ENCODE assay signal across 8 mouse cellular contexts in the genomic region with DNA sequence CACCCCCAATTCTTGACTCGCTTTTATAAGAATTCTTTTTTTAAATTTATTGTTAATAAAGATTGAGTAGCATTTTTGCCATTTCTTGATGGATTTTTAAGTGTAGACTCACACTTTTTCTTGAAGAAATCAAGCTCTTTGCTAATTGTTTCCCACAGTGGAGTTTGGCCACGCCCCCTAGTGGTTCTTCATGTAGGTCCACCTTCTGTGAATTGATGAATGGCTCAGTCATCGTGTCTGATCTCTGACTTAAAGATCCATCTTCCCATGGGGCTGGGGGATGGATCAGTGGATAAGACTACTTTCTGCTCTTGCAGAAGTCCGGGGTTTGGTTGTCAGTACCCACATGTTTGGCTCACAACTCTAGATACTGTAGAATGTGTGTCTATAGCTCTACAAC. TPM values are rescaled to one million over a fixed set of nuclear protein-coding genes. Genes with fewer than 3 reads are reported as not detected.
A peak's percentile ranks its signal among the peaks of the same experiment; 100 is the strongest.
DNase-seq lines count a peak whose midpoint lies in the region; ATAC-seq lines count a peak whose summit lies in the region.
"Had no signal": no experiment of that assay in that cellular context is flagged by ENCODE, and none has a peak within 500 bp of the region (broad histone marks: within the 10 kb centered on the region; RNA-seq: fewer than 3 reads in every experiment).

No protein-coding gene starts in this region.

- peaks cover 48% of the 10 kb centered on the region for H3K36me3 ChIP-seq in hindbrain, embryonic 14.5 days (replicated peaks; ENCODE audit: control insufficient read depth, insufficient read depth)
- peaks cover 12% of the 10 kb centered on the region for H3K36me3 ChIP-seq in hindbrain, embryonic 16.5 days (ENCODE audit: control insufficient read depth, insufficient read depth, low read length)
- peaks cover 3% of the 10 kb centered on the region for H3K36me3 ChIP-seq in forebrain, embryonic 11.5 days (ENCODE audit: control insufficient read depth, insufficient read depth, low read length)

- no peak overlapping the region for H3K4me3 ChIP-seq in hindbrain, embryonic 14.5 days (replicated peaks; ENCODE audit: low read length)
- no peak overlapping the region for H3K4me3 ChIP-seq in hindbrain, embryonic 16.5 days (ENCODE audit: low read length)
- H3K4me3 ChIP-seq in forebrain, embryonic 11.5 days (ENCODE audit: low read depth, low read length), result no peak overlapping the region
- H3K4me3 ChIP-seq: limb, embryonic 12.5 days had no signal

- no peak overlapping the region for H3K27ac ChIP-seq in hindbrain, embryonic 14.5 days
- no peak overlapping the region for H3K27ac ChIP-seq in hindbrain, embryonic 16.5 days (ENCODE audit: low read depth, low read length)
- H3K27ac ChIP-seq in forebrain, embryonic 11.5 days (ENCODE audit: low read depth, low read length), result no peak overlapping the region
- H3K27ac ChIP-seq: limb, embryonic 12.5 days had no signal

- H3K4me1 ChIP-seq in hindbrain, embryonic 14.5 days (replicated peaks; ENCODE audit: control insufficient read depth, insufficient read depth, low read length), result no peaks in the 10 kb centered on the region
- no peaks in the 10 kb centered on the region for H3K4me1 ChIP-seq in hindbrain, embryonic 16.5 days (ENCODE audit: control insufficient read depth, insufficient read depth, low read depth, low read length)
- H3K4me1 ChIP-seq in forebrain, embryonic 11.5 days (replicated peaks; ENCODE audit: control insufficient read depth, insufficient read depth, low read length), result no peaks in the 10 kb centered on the region
- H3K4me1 ChIP-seq: limb, embryonic 12.5 days had no signal

- no peaks in the 10 kb centered on the region for H3K27me3 ChIP-seq in hindbrain, embryonic 14.5 days (ENCODE audit: control insufficient read depth, insufficient read depth, low read length)
- H3K27me3 ChIP-seq in hindbrain, embryonic 16.5 days (replicated peaks; ENCODE audit: control insufficient read depth, insufficient read depth, low read length), result no peaks in the 10 kb centered on the region
- no peaks in the 10 kb centered on the region for H3K27me3 ChIP-seq in forebrain, embryonic 11.5 days (ENCODE audit: control insufficient read depth, insufficient read depth, low read length)
- H3K27me3 ChIP-seq: limb, embryonic 12.5 days had no signal

- peak; percentile 34 for DNase-seq in hindbrain, embryonic 14.5 days (ENCODE audit: low spot score)
- peak; percentile 83 for DNase-seq in CD4-positive, CD25-positive, alpha-beta regulatory T cell, adult 2 months (ENCODE audit: low read depth, low spot score)
- DNase-seq in NIH3T3 (ENCODE audit: low read depth), result peak; percentile 62
- peak; percentile 57 for DNase-seq in kidney, postnatal 14 days
- peak; percentile 74 for DNase-seq in thymus, postnatal 14 days
- no peak for DNase-seq in forebrain, embryonic 11.5 days (ENCODE audit: low spot score)

- no peak overlapping the region for H3K9ac ChIP-seq in hindbrain, embryonic 14.5 days
- no peak overlapping the region for H3K9ac ChIP-seq in hindbrain, embryonic 16.5 days (ENCODE audit: low read depth, low read length)
- no peak overlapping the region for H3K9ac ChIP-seq in forebrain, embryonic 11.5 days (ENCODE audit: low read length)
- H3K9ac ChIP-seq: limb, embryonic 12.5 days had no signal

- no peak for ATAC-seq in hindbrain, embryonic 14.5 days (ENCODE audit: low FRiP score)
- ATAC-seq in hindbrain, embryonic 16.5 days, result no peak
- ATAC-seq in forebrain, embryonic 11.5 days (replicated peaks; ENCODE audit: low FRiP score), result no peak

- H3K4me2 ChIP-seq in hindbrain, embryonic 14.5 days (replicated peaks), result no peak overlapping the region
- no peak overlapping the region for H3K4me2 ChIP-seq in hindbrain, embryonic 16.5 days (ENCODE audit: low read length)
- no peak overlapping the region for H3K4me2 ChIP-seq in forebrain, embryonic 11.5 days (ENCODE audit: low read depth, low read length, severe bottlenecking)
- H3K4me2 ChIP-seq: limb, embryonic 12.5 days had no signal

- no peaks in the 10 kb centered on the region for H3K9me3 ChIP-seq in hindbrain, embryonic 14.5 days (ENCODE audit: control insufficient read depth, low read length)
- no peaks in the 10 kb centered on the region for H3K9me3 ChIP-seq in hindbrain, embryonic 16.5 days (ENCODE audit: control insufficient read depth, low read length)
- no peaks in the 10 kb centered on the region for H3K9me3 ChIP-seq in forebrain, embryonic 11.5 days (ENCODE audit: control insufficient read depth, low read length)
- H3K9me3 ChIP-seq: limb, embryonic 12.5 days had no signal

- WGBS in hindbrain, embryonic 14.5 days, result 54% methylated on average over 4 of the region's 4 CpGs
- 62% methylated on average over 4 of the region's 4 CpGs for WGBS in hindbrain, embryonic 16.5 days
- 66% methylated on average over 4 of the region's 4 CpGs for WGBS in forebrain, embryonic 11.5 days

RNA-seq across cellular contexts. Expression of gene Mtmr12, which starts 43.5 kb away (rescaled TPM):
- polyA plus RNA-seq in hindbrain, embryonic 14.5 days (2014; fragmentation: Nextera tagmentation; extraction: Ambion mirVana), result 7.9 and 11.7 TPM in 2 replicates
- polyA plus RNA-seq in hindbrain, embryonic 16.5 days (2015; fragmentation: Nextera tagmentation; extraction: Ambion mirVana), result 7.1 and 9.1 TPM in 2 replicates
- polyA plus RNA-seq in forebrain, embryonic 11.5 days (2014; fragmentation: Nextera tagmentation; extraction: Ambion mirVana), result 19.3 and 21.2 TPM in 2 replicates
